ENCODE assay signal across 8 mouse cellular contexts in the genomic region with DNA sequence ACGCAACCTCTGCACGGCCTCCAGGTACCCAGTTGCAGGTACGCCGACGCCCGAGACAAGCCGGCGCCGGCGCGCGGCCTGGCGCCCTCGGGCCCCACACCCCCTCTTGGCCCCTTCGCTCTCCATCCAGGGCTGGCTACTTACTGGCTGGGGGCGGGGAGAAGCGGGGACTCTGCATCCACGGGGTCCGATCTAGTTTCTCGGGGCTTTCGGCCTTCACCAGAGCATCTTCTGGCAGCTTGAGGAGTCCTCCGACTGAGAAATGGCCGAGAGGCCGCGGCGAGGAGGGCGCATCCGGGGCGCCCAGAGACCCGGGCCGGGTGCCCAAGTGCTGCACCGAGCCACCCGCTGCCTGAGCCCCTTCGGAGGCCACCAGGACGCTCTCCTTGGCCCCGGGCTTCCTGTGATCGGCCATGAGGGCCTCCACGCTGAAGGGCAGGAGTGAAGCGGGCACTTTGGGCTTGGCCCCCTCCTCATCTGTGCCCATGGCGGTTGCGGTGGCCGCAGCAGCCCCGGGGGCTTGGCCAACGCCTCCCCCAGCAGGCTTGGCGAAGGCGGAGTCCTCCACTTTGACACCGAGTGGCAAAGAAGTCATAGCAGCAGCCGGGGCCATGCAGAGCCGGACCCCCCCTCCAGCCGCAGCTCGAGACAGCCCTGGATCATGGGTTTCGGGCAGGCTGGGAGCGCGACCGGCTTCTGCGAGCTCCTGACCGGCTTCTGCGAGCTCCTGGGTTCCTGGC. TPM values are rescaled to one million over a fixed set of nuclear protein-coding genes. Genes with fewer than 3 reads are reported as not detected.
A peak's percentile ranks its signal among the peaks of the same experiment; 100 is the strongest.
DNase-seq lines count a peak whose midpoint lies in the region; ATAC-seq and TF ChIP-seq lines count a peak whose summit lies in the region.

No protein-coding gene starts in this region.

- H3K27ac ChIP-seq in layer of hippocampus, adult 2 months, result peak overlapping the region; percentile 75
- no peak overlapping the region for H3K27ac ChIP-seq in embryonic fibroblast, embryonic 13.5 days (ENCODE audit: insufficient read depth, low read length)
- H3K27ac ChIP-seq in hindbrain, embryonic 15.5 days (replicated peaks), result 0 out of 2 replicates have a peak overlapping the region, but pooled peaks have one; percentile 10
- H3K27ac ChIP-seq in midbrain, embryonic 13.5 days, result no peak overlapping the region

- TF ChIP-seq POLR2A in embryonic fibroblast, embryonic 13.5 days (IDR thresholded peaks at IDR 0.05; ENCODE audit: low read depth, low read length), result no peak

- no peaks in the 10 kb centered on the region for H3K36me3 ChIP-seq in hindbrain, embryonic 15.5 days
- no peaks in the 10 kb centered on the region for H3K36me3 ChIP-seq in midbrain, embryonic 13.5 days

- WGBS in hindbrain, embryonic 15.5 days, result under 1% methylated on average over 47 of the region's 58 CpGs
- under 1% methylated on average over 58 of the region's 58 CpGs for WGBS in midbrain, embryonic 13.5 days

- ATAC-seq in hindbrain, embryonic 15.5 days (ENCODE audit: low FRiP score, low read depth), result peak; percentile 36
- ATAC-seq in midbrain, embryonic 13.5 days, result peak; percentile 57
- ATAC-seq in megakaryocyte-erythroid progenitor cell, adult 5-6 weeks (replicated peaks; ENCODE audit: low FRiP score, low TSS enrichment, poor library complexity, severe bottlenecking), result no peak

- peak overlapping the region; percentile 52 for H3K4me3 ChIP-seq in layer of hippocampus, adult 2 months
- H3K4me3 ChIP-seq in embryonic fibroblast, embryonic 13.5 days (ENCODE audit: insufficient read depth, low read length), result peak overlapping the region; percentile 48
- H3K4me3 ChIP-seq in hindbrain, embryonic 15.5 days, result peak overlapping the region; percentile 37
- H3K4me3 ChIP-seq in midbrain, embryonic 13.5 days (replicated peaks), result peak overlapping the region; percentile 44

- DNase-seq in layer of hippocampus, adult 2 months (ENCODE audit: low spot score in 2 of 2), result no peak
- no peak for DNase-seq in layer of hippocampus, adult 18-20 months (ENCODE audit: low spot score in 2 of 2)
- no peak for DNase-seq in thymus, postnatal 0 days (ENCODE audit: low spot score)
- DNase-seq in cerebellum, adult 11-12 months, result no peak

- H3K4me1 ChIP-seq in embryonic fibroblast, embryonic 13.5 days (ENCODE audit: control insufficient read depth, insufficient read depth, low read length), result no peaks in the 10 kb centered on the region
- H3K4me1 ChIP-seq in hindbrain, embryonic 15.5 days (replicated peaks), result peaks cover 26% of the 10 kb centered on the region
- peaks cover 58% of the 10 kb centered on the region for H3K4me1 ChIP-seq in midbrain, embryonic 13.5 days (replicated peaks)

- peak overlapping the region; percentile 59 for H3K4me2 ChIP-seq in hindbrain, embryonic 15.5 days
- H3K4me2 ChIP-seq in midbrain, embryonic 13.5 days (replicated peaks), result peak overlapping the region; percentile 72

- peaks cover 58% of the 10 kb centered on the region for H3K27me3 ChIP-seq in hindbrain, embryonic 15.5 days
- peaks cover 97% of the 10 kb centered on the region for H3K27me3 ChIP-seq in midbrain, embryonic 13.5 days

- peak overlapping the region; percentile 9; the same call in 1 of the 2 replicates for H3K9ac ChIP-seq in hindbrain, embryonic 15.5 days
- peak overlapping the region; percentile 45 for H3K9ac ChIP-seq in midbrain, embryonic 13.5 days (replicated peaks)

- TF ChIP-seq CTCF in layer of hippocampus, adult 2 months (conservative IDR thresholded peaks at IDR 0.05), result no peak
- no peak for TF ChIP-seq CTCF in embryonic fibroblast, embryonic 13.5 days (IDR thresholded peaks at IDR 0.05; ENCODE audit: borderline replicate concordance, insufficient read depth, low read length)

- H3K9me3 ChIP-seq in hindbrain, embryonic 15.5 days, result no peaks in the 10 kb centered on the region
- no peaks in the 10 kb centered on the region for H3K9me3 ChIP-seq in midbrain, embryonic 13.5 days

RNA-seq across cellular contexts. Expression of a gene that starts 0.5 kb away (rescaled TPM):
- total RNA-seq in layer of hippocampus, adult 2 months (2021), result 1 to 10 TPM; 4.2 to 5.3 TPM
- total RNA-seq in layer of hippocampus, adult 18-20 months (2021), result 1 to 10 TPM; 4.9 to 6.3 TPM
- 4.8 and 15.7 TPM in 2 replicates for polyA plus RNA-seq in embryonic fibroblast, embryonic 13.5 days (2011; ENCODE audit: insufficient read length, low read depth, missing spikeins)
- polyA plus RNA-seq in hindbrain, embryonic 15.5 days (2015; fragmentation: Nextera tagmentation; extraction: Ambion mirVana), result 26.4 and 36.7 TPM in 2 replicates
- 16.2 and 23.2 TPM in 2 replicates for polyA plus RNA-seq in midbrain, embryonic 13.5 days (2015; fragmentation: Nextera tagmentation; extraction: Ambion mirVana)
- 1.7 and 2.2 TPM in 2 replicates for polyA plus RNA-seq in thymus, postnatal 0 days (2015; fragmentation: Nextera tagmentation; extraction: Ambion mirVana)
- total RNA-seq in megakaryocyte-erythroid progenitor cell, adult 5-6 weeks (2014; fragmentation: Nextera tagmentation), result not detected in 2 replicates
- not detected in 2 replicates for total RNA-seq in megakaryocyte-erythroid progenitor cell, adult 5-6 weeks (2017)

Comparison
In these comparisons a context has a peak if more than half of its experiments do, and no peak if none do; other contexts are left out.
1. H3K27ac ChIP-seq: peak in layer of hippocampus, adult 2 months (single experiment) and hindbrain, embryonic 15.5 days (single experiment); none in embryonic fibroblast, embryonic 13.5 days (single experiment) and midbrain, embryonic 13.5 days (single experiment).
2. Peak in every context shown above with its lines, with median percentiles within 50 percentile points of each other: H3K4me3 ChIP-seq.